Mouse (Mus musculus): ENCODE results near the gene Taok1.

- TF ChIP-seq EP300 (IDR thresholded peaks at IDR 0.05) (no peak), CTCF (IDR thresholded peaks at IDR 0.05) (no peak)
These were observed 117.9 kb downstream of the Taok1 start, which contains the start of gene Ankrd13b for GRCm38 (mm10) chr11:77489591-77490235.

Data from lung, postnatal 0 days (tissue).